Mouse (Mus musculus) spleen, adult 2 months (tissue): Measurements from ENCODE around the gene B3gntl1.

Source experiments
- CTCF ChIP-seq: fragments of 200-500 bp; IDR thresholded peaks from 2 replicates; pipeline ENCODE4 v1.5.1; 2011; ENCODE audit warnings: mild to moderate bottlenecking, inconsistent platforms; ENCODE audit not compliant: insufficient read depth, insufficient read length, insufficient replicate concordance; ENCODE audit errors: extremely low read depth
- POLR2A ChIP-seq: fragments of 200-500 bp; IDR thresholded peaks from 2 replicates; pipeline ENCODE4 v1.6.1; 2011; ENCODE audit warnings: low read depth, low read length, inconsistent platforms

DNA sequence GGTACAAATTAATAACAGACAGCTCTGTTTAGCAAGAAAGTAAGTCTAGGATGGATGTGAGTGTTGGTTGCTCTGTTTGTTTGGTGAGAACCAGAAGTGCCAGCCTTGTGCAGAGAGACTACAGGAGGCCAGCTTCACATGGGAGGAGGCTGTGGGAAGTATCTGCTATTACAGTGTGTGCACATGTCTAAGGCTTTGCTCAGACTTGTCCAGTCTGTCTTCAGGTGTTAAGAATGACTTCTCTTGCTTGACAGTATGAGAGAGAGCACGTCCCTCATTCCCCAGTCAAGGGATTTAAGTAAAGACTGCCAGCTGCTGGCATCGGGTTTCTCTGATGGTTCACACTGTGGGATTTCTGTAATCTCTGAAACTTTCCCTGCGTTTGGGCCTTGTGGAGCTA lies 71.5 kb downstream of the B3gntl1 start:
- no peak for TF ChIP-seq CTCF
- no peak for TF ChIP-seq POLR2A
